Mouse (Mus musculus): ENCODE data around the gene Csrp2. TPM values are rescaled to one million over a fixed set of nuclear protein-coding genes. Genes with fewer than 3 reads are reported as not detected.

The Csrp2 gene
- polyA plus RNA-seq, 1 experiment: 14.3 TPM

- DNase-seq: no peak
Observed at GRCm38 (mm10) chr10:110941968-110942367, 22.4 kb downstream of the Csrp2 start.

GRCm38 (mm10) chr10:110942806-110943205 is 23.2 kb downstream of the Csrp2 start:
- no peak for TF ChIP-seq POLR2A (IDR thresholded peaks at IDR 0.05; ENCODE audit: borderline replicate concordance, insufficient read depth, low read length)
- TF ChIP-seq CTCF (IDR thresholded peaks at IDR 0.05; ENCODE audit: borderline replicate concordance, insufficient read depth, low read depth, low read length): no peak
- no peak for DNase-seq
- no peaks in the 10 kb centered on the region for H3K27me3 ChIP-seq (ENCODE audit: control insufficient read depth, insufficient read depth, low read length)
- peaks cover 12% of the 10 kb centered on the region; the same call in 1 of the 2 replicates for H3K4me1 ChIP-seq (ENCODE audit: control insufficient read depth, insufficient read depth, low read length)
- no peak overlapping the region for H3K4me3 ChIP-seq (replicated peaks; ENCODE audit: insufficient read depth, low read depth, low read length)
- 91% methylated on average over 9 of the region's 9 CpGs for WGBS
- H3K27ac ChIP-seq (ENCODE audit: insufficient read depth, low read length): no peak overlapping the region

More at GRCm38 (mm10) chr10:110941968-110942367, 22.4 kb downstream of the Csrp2 start:
- Histone ChIP-seq H3K27ac (ENCODE audit: insufficient read depth, low read length) (no peak overlapping the region), H3K27me3 (ENCODE audit: control insufficient read depth, insufficient read depth, low read length) (no peaks in the 10 kb centered on the region), H3K4me3 (replicated peaks; ENCODE audit: insufficient read depth, low read depth, low read length) (no peak overlapping the region), H3K4me1 (ENCODE audit: control insufficient read depth, insufficient read depth, low read length) (peaks cover 12% of the 10 kb centered on the region; the same call in 1 of the 2 replicates)
- TF ChIP-seq POLR2A (IDR thresholded peaks at IDR 0.05; ENCODE audit: borderline replicate concordance, insufficient read depth, low read length): no peak
- no peak for TF ChIP-seq CTCF (IDR thresholded peaks at IDR 0.05; ENCODE audit: borderline replicate concordance, insufficient read depth, low read depth, low read length)
- WGBS: 80% methylated on average over 11 of the region's 11 CpGs

GRCm38 (mm10) chr10:110944175-110944574 is 24.6 kb downstream of the Csrp2 start:
- no peaks in the 10 kb centered on the region for H3K27me3 ChIP-seq (ENCODE audit: control insufficient read depth, insufficient read depth, low read length)
- TF ChIP-seq CTCF (IDR thresholded peaks at IDR 0.05; ENCODE audit: borderline replicate concordance, insufficient read depth, low read depth, low read length): no peak
- no peak for TF ChIP-seq POLR2A (IDR thresholded peaks at IDR 0.05; ENCODE audit: borderline replicate concordance, insufficient read depth, low read length)
- no peak for DNase-seq
- H3K4me3 ChIP-seq (replicated peaks; ENCODE audit: insufficient read depth, low read depth, low read length): no peak overlapping the region
- H3K4me1 ChIP-seq (ENCODE audit: control insufficient read depth, insufficient read depth, low read length): peaks cover 7% of the 10 kb centered on the region; the same call in 1 of the 2 replicates
- H3K27ac ChIP-seq (ENCODE audit: insufficient read depth, low read length): no peak overlapping the region
- WGBS: 94% methylated on average over 11 of the region's 11 CpGs

- no peak overlapping the region for H3K4me3 ChIP-seq (replicated peaks; ENCODE audit: insufficient read depth, low read depth, low read length)
- TF ChIP-seq POLR2A (IDR thresholded peaks at IDR 0.05; ENCODE audit: borderline replicate concordance, insufficient read depth, low read length) (no peak), CTCF (IDR thresholded peaks at IDR 0.05; ENCODE audit: borderline replicate concordance, insufficient read depth, low read depth, low read length) (no peak)
- H3K27ac ChIP-seq (ENCODE audit: insufficient read depth, low read length): no peak overlapping the region
- 78% methylated on average over 12 of the region's 12 CpGs for whole genome bisulfite sequencing
- H3K27me3 ChIP-seq (ENCODE audit: control insufficient read depth, insufficient read depth, low read length): no peaks in the 10 kb centered on the region
- no peak for DNase-seq
- no peaks in the 10 kb centered on the region for H3K4me1 ChIP-seq (ENCODE audit: control insufficient read depth, insufficient read depth, low read length)
Observed at GRCm38 (mm10) chr10:110945966-110946365, 26.4 kb downstream of the Csrp2 start.

- 80% methylated on average over 4 of the region's 4 CpGs for WGBS
- DNase-seq: no peak
- no peak overlapping the region for H3K27ac ChIP-seq (ENCODE audit: insufficient read depth, low read length)
- no peak overlapping the region for H3K4me3 ChIP-seq (replicated peaks; ENCODE audit: insufficient read depth, low read depth, low read length)
- H3K27me3 ChIP-seq (ENCODE audit: control insufficient read depth, insufficient read depth, low read length): no peaks in the 10 kb centered on the region
- TF ChIP-seq CTCF (IDR thresholded peaks at IDR 0.05; ENCODE audit: borderline replicate concordance, insufficient read depth, low read depth, low read length) (no peak), POLR2A (IDR thresholded peaks at IDR 0.05; ENCODE audit: borderline replicate concordance, insufficient read depth, low read length) (no peak)
- H3K4me1 ChIP-seq (ENCODE audit: control insufficient read depth, insufficient read depth, low read length): no peaks in the 10 kb centered on the region
Observed at GRCm38 (mm10) chr10:110947574-110947973, 28.0 kb downstream of the Csrp2 start.

GRCm38 (mm10) chr10:110951112-110951511 is 31.5 kb downstream of the Csrp2 start:
- Histone ChIP-seq H3K4me3 (replicated peaks; ENCODE audit: insufficient read depth, low read depth, low read length) (no peak overlapping the region), H3K4me1 (ENCODE audit: control insufficient read depth, insufficient read depth, low read length) (peaks cover 3% of the 10 kb centered on the region; the same call in 1 of the 2 replicates), H3K27me3 (ENCODE audit: control insufficient read depth, insufficient read depth, low read length) (no peaks in the 10 kb centered on the region), H3K27ac (ENCODE audit: insufficient read depth, low read length) (no peak overlapping the region)
- no peak for TF ChIP-seq CTCF (IDR thresholded peaks at IDR 0.05; ENCODE audit: borderline replicate concordance, insufficient read depth, low read depth, low read length)
- TF ChIP-seq POLR2A (IDR thresholded peaks at IDR 0.05; ENCODE audit: borderline replicate concordance, insufficient read depth, low read length): no peak
- WGBS: 92% methylated on average over 1 of the region's 1 CpGs
- no peak for DNase-seq

GRCm38 (mm10) chr10:110951748-110952147 is 32.2 kb downstream of the Csrp2 start:
- 74% methylated on average over 4 of the region's 4 CpGs for WGBS
- Histone ChIP-seq H3K27me3 (ENCODE audit: control insufficient read depth, insufficient read depth, low read length) (no peaks in the 10 kb centered on the region), H3K4me1 (ENCODE audit: control insufficient read depth, insufficient read depth, low read length) (peaks cover 3% of the 10 kb centered on the region; the same call in 1 of the 2 replicates), H3K27ac (ENCODE audit: insufficient read depth, low read length) (no peak overlapping the region), H3K4me3 (replicated peaks; ENCODE audit: insufficient read depth, low read depth, low read length) (no peak overlapping the region)
- DNase-seq: no peak
- TF ChIP-seq CTCF (IDR thresholded peaks at IDR 0.05; ENCODE audit: borderline replicate concordance, insufficient read depth, low read depth, low read length) (no peak), POLR2A (IDR thresholded peaks at IDR 0.05; ENCODE audit: borderline replicate concordance, insufficient read depth, low read length) (no peak)

GRCm38 (mm10) chr10:110952271-110952670 is 32.7 kb downstream of the Csrp2 start:
- DNase-seq: no peak
- WGBS: 59% methylated on average over 8 of the region's 8 CpGs
- H3K27ac ChIP-seq (ENCODE audit: insufficient read depth, low read length): no peak overlapping the region
- H3K27me3 ChIP-seq (ENCODE audit: control insufficient read depth, insufficient read depth, low read length): no peaks in the 10 kb centered on the region
- TF ChIP-seq POLR2A (IDR thresholded peaks at IDR 0.05; ENCODE audit: borderline replicate concordance, insufficient read depth, low read length) (no peak), CTCF (IDR thresholded peaks at IDR 0.05; ENCODE audit: borderline replicate concordance, insufficient read depth, low read depth, low read length) (no peak)
- H3K4me1 ChIP-seq (ENCODE audit: control insufficient read depth, insufficient read depth, low read length): peaks cover 3% of the 10 kb centered on the region; the same call in 1 of the 2 replicates
- no peak overlapping the region for H3K4me3 ChIP-seq (replicated peaks; ENCODE audit: insufficient read depth, low read depth, low read length)

All from cerebellum, adult 2 months (tissue).